Mouse (Mus musculus): ENCODE measurements around the gene Gm9821. TPM values are rescaled to one million over a fixed set of nuclear protein-coding genes. Genes with fewer than 3 reads are reported as not detected.
A peak's percentile ranks its signal among the peaks of the same experiment; 100 is the strongest.

Gm9821 gene
- polyA plus RNA-seq, 1 experiment from 2014 or later: 0.89 TPM

DNA sequence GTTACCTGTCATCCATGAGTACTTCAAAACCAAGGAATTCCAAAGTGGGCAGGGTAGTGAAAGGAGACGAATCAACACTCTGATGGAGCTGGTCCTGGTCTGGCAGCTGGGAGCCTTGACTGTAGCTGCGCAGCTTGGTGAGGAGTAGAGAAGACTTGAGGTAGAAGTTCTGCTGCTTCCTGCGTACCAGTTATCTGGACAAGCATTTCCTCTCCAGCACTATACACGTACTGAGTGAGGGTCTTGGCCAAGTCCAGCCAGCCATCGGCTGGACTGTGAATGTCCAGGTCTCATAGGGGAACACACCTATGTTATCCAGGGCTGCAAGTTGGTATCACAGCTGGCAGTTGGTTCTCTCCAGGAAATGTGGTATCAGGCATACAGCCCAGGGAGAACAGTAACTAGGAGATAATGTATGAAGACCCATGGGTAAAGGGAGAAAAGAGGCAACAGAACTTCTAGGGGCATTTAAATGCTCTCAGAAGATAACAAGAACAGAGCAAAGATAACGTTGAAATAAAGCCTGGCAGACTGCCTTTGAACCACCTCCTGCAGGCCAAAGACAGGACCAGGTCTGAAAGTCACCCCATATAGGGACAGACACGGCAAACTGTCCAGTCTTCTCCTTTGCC is 29.0 kb upstream of the Gm9821 start:
- Histone ChIP-seq H3K4me3 (replicated peaks) (no peak overlapping the region), H3K4me1 (replicated peaks) (peaks cover 45% of the 10 kb centered on the region), H3K27ac (replicated peaks) (peak overlapping the region; percentile 29; the same call in 1 of the 2 replicates), H3K36me3 (replicated peaks) (peaks cover 59% of the 10 kb centered on the region), H3K9ac (no peak overlapping the region), H3K27me3 (peaks cover 20% of the 10 kb centered on the region), H3K4me2 (no peak overlapping the region), H3K9me3 (replicated peaks) (no peaks in the 10 kb centered on the region)
- WGBS (ENCODE audit: insufficient replicate concordance): 24% methylated on average over 7 of the region's 7 CpGs
- peak; percentile 76 for ATAC-seq (ENCODE audit: insufficient read depth)

DNA sequence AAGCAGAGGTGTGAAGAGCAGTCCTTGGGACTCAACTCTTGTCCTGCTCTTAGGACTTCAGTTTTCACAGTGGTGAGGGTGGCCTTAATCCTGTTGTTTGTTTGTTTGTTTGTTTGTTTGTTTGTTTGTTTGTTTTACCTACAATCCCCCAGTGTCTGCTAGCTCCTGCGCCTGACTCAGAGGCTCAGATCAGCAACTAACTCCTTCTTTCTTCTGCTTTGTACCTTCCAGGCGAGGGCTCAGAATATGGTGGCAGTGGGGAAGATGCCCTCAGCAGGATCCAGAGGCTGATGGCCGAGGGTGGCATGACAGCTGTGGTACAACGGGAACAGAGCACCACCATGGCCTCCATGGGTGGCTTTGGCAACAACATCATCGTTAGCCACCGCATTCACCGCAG is 28.4 kb upstream of the Gm9821 start:
- Histone ChIP-seq H3K4me3 (replicated peaks) (no peak overlapping the region), H3K4me2 (no peak overlapping the region), H3K4me1 (replicated peaks) (peaks cover 51% of the 10 kb centered on the region), H3K27ac (replicated peaks) (no peak overlapping the region), H3K27me3 (peaks cover 26% of the 10 kb centered on the region), H3K9ac (no peak overlapping the region), H3K36me3 (replicated peaks) (peaks cover 53% of the 10 kb centered on the region), H3K9me3 (replicated peaks) (no peaks in the 10 kb centered on the region)
- 79% methylated on average over 7 of the region's 7 CpGs for WGBS (ENCODE audit: insufficient replicate concordance)
- no peak for ATAC-seq (ENCODE audit: insufficient read depth)

DNA sequence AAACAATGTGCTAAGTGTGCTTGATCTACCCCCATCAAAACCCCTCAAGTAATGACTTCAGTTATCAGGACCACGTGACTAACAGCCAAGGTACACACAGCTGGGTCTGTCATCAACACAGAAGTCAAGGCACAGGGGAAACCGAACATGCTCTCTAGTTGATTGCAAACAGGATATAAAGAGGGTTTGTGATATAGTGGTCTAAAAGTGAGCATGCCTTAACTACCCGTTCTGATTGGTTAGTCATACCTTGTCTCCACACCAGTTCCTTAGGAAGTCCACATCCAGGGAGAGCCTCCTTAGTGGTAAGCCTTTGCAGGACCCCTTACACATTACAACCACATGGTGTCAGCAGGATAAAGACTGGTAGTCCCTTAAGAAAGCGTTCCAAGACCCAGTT is 25.4 kb upstream of the Gm9821 start:
- H3K9ac ChIP-seq: no peak overlapping the region
- H3K4me3 ChIP-seq (replicated peaks): no peak overlapping the region
- ATAC-seq (ENCODE audit: insufficient read depth): no peak
- H3K4me1 ChIP-seq (replicated peaks): peaks cover 52% of the 10 kb centered on the region
- H3K27me3 ChIP-seq: peaks cover 57% of the 10 kb centered on the region
- H3K27ac ChIP-seq (replicated peaks): no peak overlapping the region
- no peaks in the 10 kb centered on the region for H3K9me3 ChIP-seq (replicated peaks)
- peaks cover 26% of the 10 kb centered on the region for H3K36me3 ChIP-seq (replicated peaks)
- H3K4me2 ChIP-seq: no peak overlapping the region
- WGBS (ENCODE audit: insufficient replicate concordance): 55% methylated on average over 4 of the region's 4 CpGs

DNA sequence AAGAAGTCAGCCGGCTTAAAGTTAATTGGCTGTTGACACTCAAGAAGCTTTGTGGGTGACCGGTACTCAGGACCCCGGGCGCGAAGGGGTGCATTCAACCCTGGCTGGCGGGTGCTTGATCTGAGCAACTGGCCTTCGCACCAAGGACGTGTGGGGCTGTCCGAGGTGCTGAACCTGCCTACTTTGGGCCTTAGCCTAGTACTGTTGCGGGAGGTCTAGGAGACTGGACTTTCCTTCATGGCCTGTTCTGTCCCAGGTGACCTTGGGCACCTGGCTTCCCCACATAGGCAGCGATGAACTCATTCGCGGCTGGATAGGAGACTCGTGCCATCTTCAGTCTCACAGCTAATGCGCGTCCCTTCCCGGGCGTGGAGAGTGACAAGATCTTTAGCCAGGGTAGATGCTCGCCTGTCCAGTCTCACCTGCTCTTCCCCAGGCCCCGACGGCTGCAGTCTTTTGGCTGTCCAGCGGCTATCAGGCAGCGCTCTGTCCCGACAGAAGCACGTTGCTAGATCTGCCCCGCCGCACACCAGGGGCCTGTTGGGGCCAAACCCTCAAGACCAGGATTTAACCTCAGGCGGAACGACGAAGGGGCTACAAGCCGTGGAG is 24.2 kb upstream of the Gm9821 start:
- Histone ChIP-seq H3K4me2 (peak overlapping the region; percentile 80), H3K4me1 (replicated peaks) (peaks cover 43% of the 10 kb centered on the region), H3K27ac (replicated peaks) (no peak overlapping the region), H3K4me3 (replicated peaks) (peak overlapping the region; percentile 52), H3K9ac (no peak overlapping the region), H3K36me3 (replicated peaks) (peaks cover 20% of the 10 kb centered on the region), H3K27me3 (peaks cover 68% of the 10 kb centered on the region), H3K9me3 (replicated peaks) (no peaks in the 10 kb centered on the region)
- ATAC-seq (ENCODE audit: insufficient read depth): no peak
- 6% methylated on average over 31 of the region's 31 CpGs for WGBS (ENCODE audit: insufficient replicate concordance)

DNA sequence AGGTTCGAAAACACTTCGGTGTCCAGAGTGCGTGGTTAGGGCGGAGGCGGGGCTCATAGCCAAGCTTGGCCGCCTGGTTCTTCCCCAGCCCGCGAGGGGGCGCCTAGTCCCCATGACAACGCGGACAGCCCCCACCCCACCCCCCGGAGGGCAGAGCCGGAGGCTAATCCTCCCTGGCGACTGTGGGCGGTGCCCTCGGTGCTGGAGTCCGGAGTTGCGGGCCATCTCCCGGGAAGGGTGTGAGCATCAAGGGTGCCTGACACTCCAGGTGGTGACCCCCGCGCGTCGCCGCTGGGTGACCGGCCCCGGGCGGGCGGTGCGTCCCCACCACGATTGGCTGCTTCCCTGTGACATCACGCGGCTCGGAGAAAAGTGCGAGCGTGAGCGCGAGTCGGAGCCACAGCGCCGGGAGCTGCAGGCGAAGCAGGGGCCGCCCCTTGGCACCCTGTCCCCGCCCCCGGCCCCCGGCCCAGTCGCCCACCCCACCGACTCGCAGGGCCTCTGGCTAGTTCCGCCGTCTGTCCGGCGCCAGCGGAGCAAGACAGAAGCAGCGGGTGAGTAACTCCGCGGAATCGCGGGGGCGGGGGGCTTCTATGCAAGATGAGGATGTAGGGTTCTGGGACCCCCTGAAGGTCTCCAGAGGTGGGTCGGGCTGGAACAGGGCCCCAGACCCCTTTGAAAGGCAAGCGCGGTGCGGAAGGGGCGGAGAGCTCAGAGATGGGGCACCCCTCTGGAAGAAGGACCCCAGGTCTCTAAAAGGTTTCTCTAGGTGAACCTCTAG is 23.5 kb upstream of the Gm9821 start:
- Histone ChIP-seq H3K4me1 (replicated peaks) (peaks cover 37% of the 10 kb centered on the region), H3K36me3 (replicated peaks) (peaks cover 14% of the 10 kb centered on the region), H3K27ac (replicated peaks) (no peak overlapping the region), H3K27me3 (peaks cover 75% of the 10 kb centered on the region), H3K4me2 (peak overlapping the region; percentile 80), H3K4me3 (replicated peaks) (peak overlapping the region; percentile 52), H3K9me3 (replicated peaks) (no peaks in the 10 kb centered on the region), H3K9ac (no peak overlapping the region)
- ATAC-seq (ENCODE audit: insufficient read depth): peak; percentile 23; the same call in 1 of the 2 replicates
- WGBS (ENCODE audit: insufficient replicate concordance): under 1% methylated on average over 64 of the region's 64 CpGs

DNA sequence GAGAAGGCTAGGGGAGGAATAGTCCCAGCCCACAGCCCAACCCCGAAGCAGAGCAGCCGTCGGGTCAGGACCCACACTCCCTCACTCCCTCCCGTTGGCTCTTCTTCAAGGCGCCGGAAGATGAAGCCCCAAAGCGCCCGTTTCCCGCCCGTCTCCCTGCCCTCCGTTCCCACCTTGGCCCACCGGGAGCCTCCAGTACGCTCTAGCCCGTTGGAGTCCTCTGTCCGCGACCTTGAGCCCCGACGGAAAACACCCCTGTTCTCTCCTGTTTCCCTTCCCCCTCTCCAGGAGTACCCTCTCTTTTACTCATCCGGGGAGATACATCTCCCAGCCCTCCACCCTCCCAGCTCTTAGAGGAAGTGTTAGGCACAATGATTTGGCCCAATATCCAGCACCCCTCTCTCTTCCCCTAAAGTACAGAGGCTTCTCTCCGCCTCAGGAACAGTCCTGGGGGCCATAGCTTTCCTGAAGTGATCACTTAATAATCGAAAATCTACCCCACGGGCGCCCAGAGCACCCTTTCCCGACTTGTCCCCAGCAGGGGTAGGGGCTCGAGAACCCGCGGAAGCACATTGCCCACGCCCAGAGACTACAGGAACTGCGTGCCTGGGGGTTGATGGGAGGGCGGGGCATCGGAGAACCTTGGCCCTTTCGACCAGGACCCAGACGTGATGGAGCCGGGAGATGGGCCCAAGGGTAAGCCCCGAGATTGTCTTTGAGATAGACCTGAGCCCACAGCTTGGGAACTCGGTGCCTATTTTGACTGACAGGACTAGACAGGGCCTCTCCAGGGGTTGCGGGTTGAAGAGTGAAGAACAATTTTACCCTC is 22.7 kb upstream of the Gm9821 start:
- no peak for ATAC-seq (ENCODE audit: insufficient read depth)
- no peak overlapping the region for H3K9ac ChIP-seq
- 3% methylated on average over 37 of the region's 37 CpGs for WGBS (ENCODE audit: insufficient replicate concordance)

DNA sequence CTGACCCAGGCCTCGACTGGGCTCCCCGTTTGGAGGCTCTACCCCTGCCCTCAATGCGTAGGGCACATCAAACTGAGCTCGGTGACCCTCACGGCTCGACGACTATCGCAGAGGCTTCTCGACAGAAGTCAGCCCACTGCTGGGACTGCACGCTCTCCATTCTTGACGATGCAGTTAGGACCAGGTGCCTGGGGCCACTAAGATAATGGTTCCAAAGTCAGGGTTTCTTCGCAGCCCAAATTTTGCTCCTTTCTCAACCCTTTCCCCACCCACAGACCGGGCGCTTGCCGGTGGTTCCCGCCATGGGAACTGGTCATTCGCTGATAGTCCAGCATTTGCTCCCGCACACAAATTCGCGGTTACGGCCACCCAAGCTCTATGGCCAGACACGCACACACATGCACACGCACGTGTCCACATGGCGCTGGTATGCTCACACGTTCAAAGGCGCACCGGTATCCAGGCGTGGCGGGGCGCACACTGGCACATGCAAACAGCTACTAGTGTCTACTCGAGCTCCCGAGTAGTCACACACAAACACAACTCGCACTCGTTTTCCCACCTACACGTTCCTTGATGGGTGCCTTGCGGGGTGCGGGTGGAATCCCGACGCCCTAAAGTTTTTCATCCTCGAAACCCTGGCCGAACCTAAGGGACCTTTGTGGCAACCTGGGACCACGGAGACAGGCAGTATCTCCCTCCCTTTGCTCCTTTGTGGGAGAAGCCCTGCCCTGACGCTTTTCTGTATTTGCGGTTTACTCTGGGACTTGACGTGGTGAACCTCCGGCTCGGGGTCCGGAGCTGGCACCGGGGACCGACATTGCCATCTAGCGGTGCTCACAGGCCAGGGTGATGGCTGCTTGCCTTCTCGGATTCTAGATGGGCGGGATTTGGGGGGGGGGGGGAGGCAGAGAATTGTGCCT is 21.8 kb upstream of the Gm9821 start:
- peaks cover 42% of the 10 kb centered on the region for H3K4me1 ChIP-seq (replicated peaks)
- 4% methylated on average over 54 of the region's 54 CpGs for WGBS (ENCODE audit: insufficient replicate concordance)
- H3K27me3 ChIP-seq: peaks cover 90% of the 10 kb centered on the region
- H3K4me3 ChIP-seq (replicated peaks): peak overlapping the region; percentile 30
- ATAC-seq (ENCODE audit: insufficient read depth): peak; percentile 38; the same call in 1 of the 2 replicates
- H3K4me2 ChIP-seq: peak overlapping the region; percentile 80
- H3K9ac ChIP-seq: no peak overlapping the region
- no peaks in the 10 kb centered on the region for H3K9me3 ChIP-seq (replicated peaks)
- H3K27ac ChIP-seq (replicated peaks): no peak overlapping the region
- no peaks in the 10 kb centered on the region for H3K36me3 ChIP-seq (replicated peaks)

More for the DNA sequence above, 22.7 kb upstream of the Gm9821 start:
- Histone ChIP-seq H3K36me3 (replicated peaks) (peaks cover 7% of the 10 kb centered on the region), H3K4me2 (peak overlapping the region; percentile 80), H3K27me3 (peaks cover 82% of the 10 kb centered on the region), H3K4me1 (replicated peaks) (peaks cover 38% of the 10 kb centered on the region), H3K4me3 (replicated peaks) (peak overlapping the region; percentile 52), H3K27ac (replicated peaks) (no peak overlapping the region), H3K9me3 (replicated peaks) (no peaks in the 10 kb centered on the region)

DNA sequence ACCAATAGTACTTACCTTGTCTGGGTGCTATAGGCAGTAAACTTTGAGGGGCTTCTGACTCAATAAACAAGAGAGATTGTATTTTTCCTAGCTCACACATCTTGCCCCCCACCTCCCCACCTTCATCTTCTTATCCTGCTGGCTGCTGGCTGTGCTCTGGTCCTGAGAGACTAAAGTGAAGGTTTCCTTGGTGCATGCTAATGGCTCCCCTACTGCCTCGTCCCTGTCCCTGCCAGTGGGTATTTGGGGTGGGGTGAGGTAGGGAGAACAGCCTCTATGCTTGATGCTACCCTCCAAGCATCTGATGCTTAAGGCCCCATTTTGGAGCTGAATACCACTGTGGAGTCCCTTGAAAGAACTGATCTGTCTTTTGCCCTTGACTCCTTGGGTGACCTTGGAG is 20.8 kb upstream of the Gm9821 start:
- no peak for ATAC-seq (ENCODE audit: insufficient read depth)
- Histone ChIP-seq H3K4me1 (replicated peaks) (peaks cover 42% of the 10 kb centered on the region), H3K27me3 (peaks cover 95% of the 10 kb centered on the region), H3K27ac (replicated peaks) (no peak overlapping the region), H3K4me2 (no peak overlapping the region), H3K4me3 (replicated peaks) (no peak overlapping the region), H3K36me3 (replicated peaks) (no peaks in the 10 kb centered on the region), H3K9ac (no peak overlapping the region), H3K9me3 (replicated peaks) (no peaks in the 10 kb centered on the region)
- WGBS (ENCODE audit: insufficient replicate concordance): 64% methylated on average over 1 of the region's 1 CpGs

DNA sequence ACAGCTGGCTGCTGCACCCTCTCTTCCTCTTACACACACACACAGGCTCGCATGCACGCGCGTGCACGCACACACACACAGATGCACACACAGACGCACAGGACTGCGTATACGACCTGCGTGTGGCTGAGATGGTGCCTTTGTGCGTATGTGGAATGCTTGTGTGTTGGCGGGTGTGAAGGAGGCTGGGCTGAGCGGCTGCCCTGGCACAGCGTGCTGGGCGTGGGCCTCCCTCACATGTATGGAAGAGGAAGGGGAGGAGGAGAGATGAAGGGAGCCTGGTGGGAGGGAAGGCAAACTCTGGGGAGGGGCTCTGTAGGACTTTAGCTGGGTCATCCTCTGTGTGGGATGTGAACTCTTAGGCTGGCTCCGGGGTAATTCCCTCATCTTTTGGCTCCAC is 20.1 kb upstream of the Gm9821 start:
- no peak overlapping the region for H3K4me3 ChIP-seq (replicated peaks)
- no peaks in the 10 kb centered on the region for H3K36me3 ChIP-seq (replicated peaks)
- no peak overlapping the region for H3K4me2 ChIP-seq
- ATAC-seq (ENCODE audit: insufficient read depth): no peak
- H3K27ac ChIP-seq (replicated peaks): no peak overlapping the region
- peaks cover 95% of the 10 kb centered on the region for H3K27me3 ChIP-seq
- no peak overlapping the region for H3K9ac ChIP-seq
- H3K4me1 ChIP-seq (replicated peaks): peaks cover 47% of the 10 kb centered on the region
- WGBS (ENCODE audit: insufficient replicate concordance): 70% methylated on average over 15 of the region's 15 CpGs
- no peaks in the 10 kb centered on the region for H3K9me3 ChIP-seq (replicated peaks)

DNA sequence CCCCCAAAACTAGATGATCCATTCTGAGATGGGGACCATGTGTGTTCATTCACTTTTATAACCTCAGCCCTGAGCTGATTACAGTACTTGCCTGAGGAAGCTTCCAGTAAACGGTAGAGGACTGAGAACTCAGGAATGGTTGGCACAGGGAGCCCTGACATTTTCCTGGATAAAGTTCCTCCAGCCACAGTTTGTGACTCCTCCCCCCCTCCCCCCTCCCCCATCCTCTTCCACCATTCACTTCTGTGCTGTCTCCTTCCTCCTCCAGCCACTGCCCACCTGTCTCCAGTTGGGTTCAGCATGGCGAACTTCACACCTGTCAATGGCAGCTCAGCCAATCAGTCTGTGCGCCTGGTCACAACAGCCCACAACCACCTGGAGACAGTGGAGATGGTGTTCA is 18.6 kb upstream of the Gm9821 start, which contains the start of gene Chrm4:
TSS of gene Chrm4 (plus strand) at position 301 of the 400 bp plus-strand sequence.
- no peak within 1 kb of the TSS for H3K4me3 ChIP-seq (replicated peaks)
- ATAC-seq (ENCODE audit: insufficient read depth): no peak
- H3K4me2 ChIP-seq: peak within 1 kb of the TSS; percentile 39
- WGBS (ENCODE audit: insufficient replicate concordance): 69% methylated on average over 3 of the region's 3 CpGs
- peaks cover 95% of the 10 kb centered on the region for H3K27me3 ChIP-seq
- no peaks in the 10 kb centered on the region for H3K36me3 ChIP-seq (replicated peaks)
- H3K27ac ChIP-seq (replicated peaks): no peak within 1 kb of the TSS
- H3K9me3 ChIP-seq (replicated peaks): no peaks in the 10 kb centered on the region
- peaks cover 51% of the 10 kb centered on the region for H3K4me1 ChIP-seq (replicated peaks)
- H3K9ac ChIP-seq: no peak within 1 kb of the TSS

Data from liver, embryonic 15.5 days (tissue).